Mouse (Mus musculus) erythroblast, adult 5-6 weeks (primary cell): ENCODE data around the gene Iqcc. TPM values are rescaled to one million over a fixed set of nuclear protein-coding genes. Genes with fewer than 3 reads are reported as not detected.
A peak's percentile ranks its signal among the peaks of the same experiment; 100 is the strongest.

Experiments used
- ATAC-seq: replicated peaks from 2 replicates; pipeline ENCODE4 v1.8.0; 2016; ENCODE audit warnings: moderate number of reproducible peaks, mild to moderate bottlenecking, moderate TSS enrichment, inconsistent platforms; ENCODE audit not compliant: poor library complexity, low FRiP score, severe bottlenecking
- total RNA-seq, 2 experiments: library from RNA; stranded (forward) in 1 of 2; stranded (reverse) in 1 of 2; fragments of 150-400 nt in 1 of 2; fragments of 200-764, 138-1000 nt in 1 of 2; gene quantifications; 2 replicates each; pipeline versions ENCODE4 v1.2.3 to v1.2.4; 2015 to 2017; ENCODE audit warnings: low replicate concordance in 2 of 2

Gene Iqcc
- total RNA-seq, 2 experiments from 2014 or later: 2.6 to 2.7 TPM

DNA sequence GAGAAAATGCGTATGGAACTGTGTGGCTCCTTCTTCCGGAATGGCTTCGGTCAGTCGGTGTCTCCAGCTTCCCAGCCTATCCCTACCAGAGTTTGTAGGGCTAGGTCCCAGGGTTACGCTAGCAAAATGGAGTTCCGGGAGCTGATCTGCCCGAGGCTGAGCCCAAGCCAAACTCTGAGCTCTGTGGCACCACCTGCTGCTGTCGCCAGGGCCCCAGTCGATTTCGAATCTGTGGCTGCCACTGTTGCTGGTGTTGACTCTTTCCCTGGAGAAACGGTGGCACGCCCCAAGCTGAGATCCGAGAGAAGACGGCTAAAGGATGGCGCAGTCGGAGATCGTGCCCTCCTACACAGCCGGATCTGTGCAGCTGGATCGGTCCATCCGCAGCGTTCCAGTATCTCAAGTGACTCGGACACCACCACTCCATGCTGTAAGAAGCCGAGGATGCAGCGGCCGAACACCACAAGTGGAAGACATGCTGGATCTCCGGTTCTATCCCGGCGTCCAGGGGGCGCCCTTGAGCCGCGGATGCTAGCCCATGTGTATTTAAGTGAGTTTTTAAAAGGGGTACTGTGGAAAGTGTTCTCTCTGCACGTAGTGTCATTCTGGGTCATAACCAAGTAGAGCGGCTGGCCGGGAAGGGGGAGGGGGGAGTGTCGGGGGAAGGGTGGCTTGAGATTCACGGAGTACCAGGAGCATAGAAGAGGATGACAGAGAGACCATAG is 33.9 kb downstream of the Iqcc start:
- peak; percentile 73 for ATAC-seq

DNA sequence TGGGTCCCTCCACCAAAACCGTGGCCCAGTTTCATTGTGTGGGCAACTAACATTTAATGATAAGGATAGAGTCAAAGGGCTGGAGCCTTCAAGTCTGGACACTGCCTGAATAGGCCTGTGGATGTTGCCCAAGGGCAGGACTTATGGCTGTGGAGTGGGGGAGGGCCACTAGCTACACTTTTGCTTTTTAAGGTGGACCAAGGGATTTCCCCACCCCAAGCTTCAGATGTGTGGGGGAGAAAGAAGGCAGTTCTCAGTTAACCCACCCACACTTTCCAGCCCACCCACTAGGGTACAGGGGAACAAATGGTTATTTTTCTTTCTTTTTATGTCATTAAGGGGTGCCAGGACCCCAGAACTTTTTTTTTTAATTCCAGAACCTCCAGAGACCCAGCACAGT is 34.5 kb downstream of the Iqcc start:
- ATAC-seq: no peak

DNA sequence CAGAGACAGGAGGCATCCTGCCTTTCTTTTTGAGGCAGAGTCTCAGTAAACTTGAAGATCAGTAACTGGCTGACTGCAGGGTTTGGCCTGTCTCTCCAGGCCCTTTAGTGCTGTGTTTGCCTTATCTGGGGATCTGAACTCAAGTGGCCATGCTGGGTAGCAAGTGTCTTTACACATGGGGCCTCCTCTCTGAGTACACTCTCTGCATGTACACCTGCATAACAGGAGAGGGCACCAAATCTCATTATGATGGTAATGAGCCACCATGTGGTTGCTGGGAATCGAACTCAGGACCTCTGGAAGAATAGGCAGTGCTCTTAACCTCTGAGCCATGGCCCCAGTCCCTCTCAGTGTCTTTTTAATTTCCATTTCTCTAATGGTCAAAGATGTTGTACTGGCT is 36.6 kb downstream of the Iqcc start:
- no peak for ATAC-seq

GRCm38 (mm10) chr4:129580347-129580746 is 38.6 kb downstream of the Iqcc start:
- ATAC-seq: no peak

DNA sequence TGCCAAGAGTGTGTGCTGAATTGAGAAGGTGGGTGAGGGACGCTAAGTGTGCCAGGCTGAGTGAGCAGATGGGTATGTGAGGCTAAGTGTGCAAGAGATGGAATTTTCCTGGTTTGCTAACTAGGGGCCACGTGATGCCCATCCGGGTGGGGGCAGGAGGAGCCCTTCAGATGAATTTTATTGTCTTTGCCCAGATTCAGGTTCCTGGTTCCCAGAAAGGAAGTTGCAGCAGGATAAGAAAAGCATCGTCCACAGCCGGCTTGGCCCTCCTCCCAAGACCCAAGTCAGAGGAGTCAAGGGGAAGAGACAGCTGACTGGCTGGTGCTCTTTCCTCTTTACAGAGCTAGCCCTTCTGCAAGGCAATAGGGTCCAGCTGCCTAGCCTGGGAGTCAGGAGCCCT is 40.4 kb downstream of the Iqcc start, which contains the start of gene Fam167b:
Fam167b (minus strand) TSS at position 84 of the 400 bp plus-strand sequence.
- no peak for ATAC-seq

DNA sequence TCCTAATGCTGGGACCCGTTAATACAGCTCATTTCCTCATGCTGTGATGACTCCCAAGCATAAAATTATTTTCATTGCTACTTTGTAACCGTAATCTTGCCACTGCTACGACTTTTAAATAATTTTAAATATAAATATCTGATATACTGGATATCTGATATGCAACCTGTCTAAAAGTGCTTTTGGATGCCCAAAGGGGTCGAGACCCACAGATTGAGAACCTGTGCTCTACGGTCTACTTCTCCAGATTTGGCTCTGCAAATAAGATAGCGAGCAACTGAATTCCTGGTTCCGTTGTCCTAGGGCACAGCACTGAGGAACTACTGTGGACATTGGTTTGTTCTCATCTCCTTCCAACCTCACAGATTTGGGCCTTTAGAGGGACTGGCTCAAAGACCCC is 41.2 kb downstream of the Iqcc start:
- ATAC-seq: no peak

DNA sequence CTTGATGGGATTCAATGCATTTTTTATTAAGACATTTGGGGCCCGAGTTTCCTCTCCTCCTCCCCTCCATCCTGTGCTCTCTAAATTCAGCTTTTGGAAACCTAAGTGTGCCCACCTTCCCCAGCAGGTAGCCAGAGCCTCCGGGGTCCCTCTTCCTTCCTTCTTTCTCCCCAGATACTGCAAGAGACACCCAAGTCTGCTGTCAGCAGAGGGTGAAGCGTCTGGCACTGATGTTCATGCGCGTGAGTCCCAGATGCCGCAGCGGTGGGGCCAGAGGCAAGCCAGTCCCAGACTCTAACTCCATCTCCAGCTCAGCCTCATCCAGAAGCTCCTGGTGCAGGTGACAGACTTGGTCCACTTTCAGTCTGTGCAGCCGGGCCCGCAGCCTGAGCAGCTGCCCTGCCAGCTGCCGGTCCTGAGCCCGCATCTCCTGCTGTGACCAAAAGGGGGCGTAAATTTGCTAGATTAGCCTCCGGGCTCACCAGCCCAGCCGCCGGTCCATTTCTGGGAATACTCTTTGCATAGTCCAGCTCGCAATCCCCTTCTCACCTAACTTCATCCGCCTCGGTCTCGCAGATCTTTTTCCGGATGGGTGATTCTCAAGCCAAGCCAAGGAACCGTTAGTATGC is 41.9 kb downstream of the Iqcc start:
- ATAC-seq: peak; percentile 51; the same call in 1 of the 2 replicates

GRCm38 (mm10) chr4:129575171-129575844 is 43.6 kb downstream of the Iqcc start:
- no peak for ATAC-seq

GRCm38 (mm10) chr4:129573430-129573829 is 45.5 kb downstream of the Iqcc start, which contains the start of gene Lck:
Gene Lck (minus strand): TSS chr4:129573641.
- no peak for ATAC-seq

DNA sequence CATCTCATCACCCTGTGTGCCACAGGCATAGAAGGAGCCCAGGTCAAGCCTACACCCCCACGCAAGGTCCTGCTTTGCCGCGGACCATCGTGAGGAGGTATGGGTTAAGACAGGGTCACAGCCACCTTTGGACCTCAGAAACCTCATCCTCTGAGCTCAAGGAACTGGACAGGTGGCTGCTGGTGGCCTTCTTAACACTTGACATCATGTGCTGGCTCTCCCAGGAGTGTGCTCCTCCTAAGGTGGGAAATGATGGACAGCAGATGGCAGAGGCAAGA is 45.9 kb downstream of the Iqcc start:
- ATAC-seq: no peak

DNA sequence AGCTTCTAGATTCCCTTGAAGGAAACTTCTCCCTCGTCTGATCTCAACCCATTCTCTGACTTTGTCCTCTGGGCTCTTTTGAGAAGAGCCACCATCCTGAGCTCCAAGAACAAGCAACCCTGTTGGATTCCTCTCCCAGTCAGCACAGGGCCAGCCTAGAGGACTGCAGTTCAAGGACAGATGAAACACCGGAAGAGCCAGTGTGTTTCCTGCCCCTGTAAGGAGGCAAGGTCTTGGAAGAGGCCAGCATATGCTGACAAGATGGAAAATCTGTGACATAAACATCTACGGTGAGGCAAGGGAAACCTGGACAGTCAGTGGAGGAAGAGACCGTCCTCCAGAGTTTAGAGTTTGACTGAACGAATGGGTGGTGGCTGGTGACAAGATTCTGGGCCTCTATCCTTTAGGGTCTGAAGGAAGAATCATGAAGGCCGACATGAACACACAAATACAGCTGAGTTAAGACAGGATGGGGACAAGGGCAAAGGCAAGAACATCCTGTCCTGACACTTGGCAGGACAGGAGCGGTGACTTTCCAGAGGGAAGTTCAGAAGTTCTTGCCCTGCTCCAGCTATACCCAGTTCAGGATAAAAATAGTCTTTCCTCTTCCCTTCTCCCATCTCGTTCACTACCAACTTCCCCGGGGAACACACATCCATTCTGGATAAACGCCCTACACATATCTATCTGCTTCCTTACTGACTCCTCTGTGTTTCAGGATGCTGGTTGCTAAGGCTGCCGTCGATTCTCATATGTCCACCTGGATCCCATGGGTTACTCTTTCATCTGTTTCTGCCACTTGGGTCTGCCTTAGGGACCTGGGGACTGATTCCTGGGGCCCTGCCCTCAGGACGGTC is 46.4 kb downstream of the Iqcc start:
- ATAC-seq: no peak

- ATAC-seq: no peak
Measured at GRCm38 (mm10) chr4:129571551-129572084, 47.3 kb downstream of the Iqcc start.

GRCm38 (mm10) chr4:129570028-129570427 is 48.9 kb downstream of the Iqcc start:
- ATAC-seq: no peak

DNA sequence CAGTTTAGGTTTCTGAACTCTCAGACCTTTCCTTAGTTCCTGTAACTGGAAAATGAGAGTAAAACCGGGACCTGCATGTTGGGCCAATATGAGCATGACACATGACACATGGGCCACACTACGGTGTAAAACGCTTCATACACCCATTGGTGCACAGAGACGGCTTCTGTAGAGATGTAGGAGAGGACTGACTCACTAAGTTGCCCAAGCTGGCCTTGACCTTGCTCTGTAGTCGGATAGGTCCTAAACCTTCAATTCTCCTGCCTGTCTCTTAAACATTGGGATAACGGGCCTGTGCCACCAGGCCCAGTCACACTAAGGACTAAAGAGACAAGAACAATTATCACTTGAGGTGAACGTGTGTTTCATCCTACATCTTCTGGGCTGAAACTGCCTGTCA is 50.5 kb downstream of the Iqcc start:
- no peak for ATAC-seq

DNA sequence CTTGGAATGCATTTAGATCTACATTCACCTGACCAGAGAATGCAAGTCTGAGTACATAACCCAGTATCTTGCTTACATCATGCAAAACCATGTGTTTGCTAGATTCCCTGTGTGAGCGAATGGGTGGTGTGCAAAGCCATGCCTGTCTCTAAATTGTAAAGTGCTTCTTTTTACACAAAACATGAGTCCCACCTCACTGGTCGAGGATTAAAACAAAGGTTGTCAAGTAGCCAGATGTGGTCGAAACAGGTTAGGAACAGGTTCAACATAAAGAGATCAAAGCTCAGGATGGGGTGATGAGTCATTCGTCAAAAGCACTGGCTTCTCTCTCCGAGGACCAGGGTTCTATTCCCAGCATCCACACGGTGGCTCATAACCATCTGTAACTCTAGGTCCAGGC is 53.8 kb downstream of the Iqcc start:
- ATAC-seq: no peak

Other genes starting within 250 kb of the Iqcc start
- 2.3 TPM in 1 of 2 replicates, not detected in the other for gene Zbtb8a, start 241.0 kb downstream of the Iqcc start, total RNA-seq (2015; ENCODE audit: low replicate concordance)
- 1.5 and 1.7 TPM in 2 replicates for gene Zbtb8a, start 241.0 kb downstream of the Iqcc start, total RNA-seq (2017; ENCODE audit: low replicate concordance)
- not detected in 2 replicates for gene Zbtb8b, start 178.2 kb downstream of the Iqcc start, total RNA-seq (2015; ENCODE audit: low replicate concordance)
- not detected in 2 replicates for gene Zbtb8b, start 178.2 kb downstream of the Iqcc start, total RNA-seq (2017; ENCODE audit: low replicate concordance)
- 720 and 842 TPM in 2 replicates for gene Bsdc1, start 157.5 kb downstream of the Iqcc start, total RNA-seq (2015; ENCODE audit: low replicate concordance)
- 1,074 and 1,469 TPM in 2 replicates for gene Bsdc1, start 157.5 kb downstream of the Iqcc start, total RNA-seq (2017; ENCODE audit: low replicate concordance)
- gene Tssk3, start 128.1 kb downstream of the Iqcc start, total RNA-seq (2015; ENCODE audit: low replicate concordance): not detected in 2 replicates
- gene Tssk3, start 128.1 kb downstream of the Iqcc start, total RNA-seq (2017; ENCODE audit: low replicate concordance): not detected in 2 replicates
- gene Fam229a, start 127.9 kb downstream of the Iqcc start, total RNA-seq (2015; ENCODE audit: low replicate concordance): 3.3 TPM in 1 of 2 replicates, not detected in the other
- gene Fam229a, start 127.9 kb downstream of the Iqcc start, total RNA-seq (2017; ENCODE audit: low replicate concordance): 0.68 and 2.1 TPM in 2 replicates
- gene Marcksl1, start 105.5 kb downstream of the Iqcc start, total RNA-seq (2015; ENCODE audit: low replicate concordance): 12.5 and 23.4 TPM in 2 replicates
- 7.4 and 13.1 TPM in 2 replicates for gene Marcksl1, start 105.5 kb downstream of the Iqcc start, total RNA-seq (2017; ENCODE audit: low replicate concordance)
- gene Hdac1, start 76.4 kb downstream of the Iqcc start, total RNA-seq (2015; ENCODE audit: low replicate concordance): 41.1 and 45.8 TPM in 2 replicates
- gene Hdac1, start 76.4 kb downstream of the Iqcc start, total RNA-seq (2017; ENCODE audit: low replicate concordance): 27.0 and 42.9 TPM in 2 replicates
- gene Lck, start 45.5 kb downstream of the Iqcc start, total RNA-seq (2015; ENCODE audit: low replicate concordance): 2.9 TPM in 1 of 2 replicates, not detected in the other
- 4.3 and 6.1 TPM in 2 replicates for gene Lck, start 45.5 kb downstream of the Iqcc start, total RNA-seq (2017; ENCODE audit: low replicate concordance)
- not detected in 2 replicates for gene Fam167b, start 40.5 kb downstream of the Iqcc start, total RNA-seq (2015; ENCODE audit: low replicate concordance)
- not detected in 2 replicates for gene Fam167b, start 40.5 kb downstream of the Iqcc start, total RNA-seq (2017; ENCODE audit: low replicate concordance)
- gene Eif3i, start 18.5 kb downstream of the Iqcc start, total RNA-seq (2015; ENCODE audit: low replicate concordance): 92.8 and 113 TPM in 2 replicates
- 50.9 and 56.7 TPM in 2 replicates for gene Eif3i, start 18.5 kb downstream of the Iqcc start, total RNA-seq (2017; ENCODE audit: low replicate concordance)
- gene Tmem234, start 18.4 kb downstream of the Iqcc start, total RNA-seq (2015; ENCODE audit: low replicate concordance): 37.9 and 60.8 TPM in 2 replicates
- 82.2 and 119 TPM in 2 replicates for gene Tmem234, start 18.4 kb downstream of the Iqcc start, total RNA-seq (2017; ENCODE audit: low replicate concordance)
- not detected in 2 replicates for gene Dcdc2b, start 4.8 kb downstream of the Iqcc start, total RNA-seq (2015; ENCODE audit: low replicate concordance)
- gene Dcdc2b, start 4.8 kb downstream of the Iqcc start, total RNA-seq (2017; ENCODE audit: low replicate concordance): not detected in 2 replicates
- gene Ccdc28b, start 4.8 kb upstream of the Iqcc start, total RNA-seq (2015; ENCODE audit: low replicate concordance): 2.1 and 22.4 TPM in 2 replicates
- gene Ccdc28b, start 4.8 kb upstream of the Iqcc start, total RNA-seq (2017; ENCODE audit: low replicate concordance): 5.2 and 11.7 TPM in 2 replicates
- 6.7 and 10.0 TPM in 2 replicates for gene Txlna, start 22.0 kb upstream of the Iqcc start, total RNA-seq (2015; ENCODE audit: low replicate concordance)
- gene Txlna, start 22.0 kb upstream of the Iqcc start, total RNA-seq (2017; ENCODE audit: low replicate concordance): 11.3 and 20.8 TPM in 2 replicates
- gene Kpna6, start 53.7 kb upstream of the Iqcc start, total RNA-seq (2015; ENCODE audit: low replicate concordance): 7.9 and 11.9 TPM in 2 replicates
- gene Kpna6, start 53.7 kb upstream of the Iqcc start, total RNA-seq (2017; ENCODE audit: low replicate concordance): 7.6 and 10.3 TPM in 2 replicates
- 6.3 and 14.4 TPM in 2 replicates for gene Tmem39b, start 77.7 kb upstream of the Iqcc start, total RNA-seq (2015; ENCODE audit: low replicate concordance)
- gene Tmem39b, start 77.7 kb upstream of the Iqcc start, total RNA-seq (2017; ENCODE audit: low replicate concordance): 0.28 and 0.68 TPM in 2 replicates
- 20.9 and 26.3 TPM in 2 replicates for gene Khdrbs1, start 123.2 kb upstream of the Iqcc start, total RNA-seq (2015; ENCODE audit: low replicate concordance)
- 20.2 and 24.3 TPM in 2 replicates for gene Khdrbs1, start 123.2 kb upstream of the Iqcc start, total RNA-seq (2017; ENCODE audit: low replicate concordance)
- 92.8 and 126 TPM in 2 replicates for gene Ptp4a2, start 192.1 kb upstream of the Iqcc start, total RNA-seq (2015; ENCODE audit: low replicate concordance)
- gene Ptp4a2, start 192.1 kb upstream of the Iqcc start, total RNA-seq (2017; ENCODE audit: low replicate concordance): 74.3 and 85.6 TPM in 2 replicates